Mouse (Mus musculus) embryonic facial prominence, embryonic 11.5 days (tissue): Measurements from ENCODE around the gene Eef1e1. TPM values are rescaled to one million over a fixed set of nuclear protein-coding genes. Genes with fewer than 3 reads are reported as not detected.

Experiments used
- polyA plus RNA-seq: library from polyadenylated mRNA; unstranded; fragments of >200 nt; fragmentation: Nextera tagmentation; extraction: Ambion mirVana; gene quantifications from 2 replicates; pipeline ENCODE4 v1.2.1, GENCODE M21; 2014

Gene Eef1e1
- polyA plus RNA-seq, 1 experiment from 2014 or later: 56.3 TPM

Other genes with a start within 250 kb of the Eef1e1 start
- gene Txndc5, start 130.2 kb downstream of the Eef1e1 start, polyA plus RNA-seq: 172 and 181 TPM in 2 replicates
- gene Bloc1s5, start 23.9 kb downstream of the Eef1e1 start, polyA plus RNA-seq: 27.9 and 31.4 TPM in 2 replicates